Mouse (Mus musculus) testis, adult 2 months (tissue): ENCODE results near the gene Cln6.

Source experiments
- CTCF ChIP-seq: fragments of 200-500 bp; IDR thresholded peaks from 2 replicates; pipeline ENCODE4 v1.5.1; 2012; ENCODE audit warnings: low read depth, mild to moderate bottlenecking, inconsistent platforms, low read length, moderate library complexity; ENCODE audit not compliant: control insufficient read depth, insufficient read depth, insufficient replicate concordance
- POLR2A ChIP-seq: fragments of 200-500 bp; IDR thresholded peaks from 2 replicates; pipeline ENCODE4 v1.6.1; 2012; ENCODE audit warnings: low read depth, mild to moderate bottlenecking, inconsistent platforms, low read length, moderate library complexity; ENCODE audit not compliant: control insufficient read depth

DNA sequence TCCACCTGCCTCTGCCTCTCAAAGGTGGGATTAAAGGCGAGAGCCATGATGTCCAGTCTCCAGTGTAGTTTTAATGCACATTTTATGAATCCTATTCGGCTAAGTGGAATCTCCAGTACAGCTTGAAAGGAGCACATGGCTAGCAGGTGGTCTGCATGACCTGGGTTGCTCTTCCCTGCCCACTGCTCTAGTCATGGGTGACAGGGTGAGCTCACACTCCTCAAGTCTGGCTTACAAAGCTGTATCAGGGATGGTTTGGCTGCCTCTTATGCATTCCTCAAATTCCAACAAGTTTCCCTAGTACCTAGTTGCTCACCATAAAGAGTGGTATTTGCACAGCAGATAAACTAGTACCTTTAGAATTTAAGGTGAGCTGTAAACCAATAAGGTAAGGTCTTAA, 39.2 kb downstream of the Cln6 start:
- no peak for TF ChIP-seq CTCF
- TF ChIP-seq POLR2A = no peak
